Mouse (Mus musculus) kidney, adult 8-10 months (tissue): ENCODE measurements around the gene Rai1.

Experiments
- DNase-seq, 2 experiments: peaks; one replicate each; pipeline ENCODE4 v3.0.0; 2022

Rai1 gene

GRCm38 (mm10) chr11:60104810-60105592 is at the start of gene Rai1:
Rai1 (plus strand) TSS chr11:60105013.
- peak; percentile 86 to 93 for DNase-seq

GRCm38 (mm10) chr11:60056520-60056919 is 48.3 kb upstream of the Rai1 start:
- no peak for DNase-seq

- DNase-seq, result no peak
These were observed 46.8 kb upstream of the Rai1 start for GRCm38 (mm10) chr11:60057987-60058386.

GRCm38 (mm10) chr11:60058441-60058840 is 46.4 kb upstream of the Rai1 start:
- no peak for DNase-seq

GRCm38 (mm10) chr11:60060026-60060425 is 44.8 kb upstream of the Rai1 start:
- no peak for DNase-seq

- DNase-seq, result no peak
These were observed 43.3 kb upstream of the Rai1 start for GRCm38 (mm10) chr11:60061504-60062006.

GRCm38 (mm10) chr11:60065267-60065666 is 39.5 kb upstream of the Rai1 start:
- no peak for DNase-seq

- no peak for DNase-seq
These were observed 37.2 kb upstream of the Rai1 start for GRCm38 (mm10) chr11:60067646-60068045.

- DNase-seq, result no peak
These were observed 36.2 kb upstream of the Rai1 start for GRCm38 (mm10) chr11:60068631-60069030.

GRCm38 (mm10) chr11:60070599-60070998 is 34.2 kb upstream of the Rai1 start:
- DNase-seq, result peak; percentile 38 to 68

- no peak for DNase-seq
These were observed 33.6 kb upstream of the Rai1 start for GRCm38 (mm10) chr11:60071221-60071620.

- no peak for DNase-seq
These were observed 31.7 kb upstream of the Rai1 start for GRCm38 (mm10) chr11:60073121-60073520.

GRCm38 (mm10) chr11:60073936-60074502 is 30.8 kb upstream of the Rai1 start:
- DNase-seq, result peak; percentile 13 to 41

- no peak for DNase-seq
These were observed 28.6 kb upstream of the Rai1 start for GRCm38 (mm10) chr11:60076183-60076582.

- DNase-seq, result peak; percentile 47 to 71
These were observed 28.0 kb upstream of the Rai1 start for GRCm38 (mm10) chr11:60076790-60077189.

GRCm38 (mm10) chr11:60084589-60084988 is 20.2 kb upstream of the Rai1 start:
- peak; percentile 23 to 64 for DNase-seq

- DNase-seq, result no peak
These were observed 18.1 kb upstream of the Rai1 start for GRCm38 (mm10) chr11:60086676-60087075.

GRCm38 (mm10) chr11:60088947-60089346 is 15.9 kb upstream of the Rai1 start:
- no peak for DNase-seq

- DNase-seq, result no peak
These were observed 14.0 kb upstream of the Rai1 start for GRCm38 (mm10) chr11:60090696-60091421.

- no peak for DNase-seq
These were observed 13.4 kb upstream of the Rai1 start for GRCm38 (mm10) chr11:60091422-60091761.

- no peak for DNase-seq
These were observed 11.6 kb upstream of the Rai1 start for GRCm38 (mm10) chr11:60093227-60093626.

- no peak for DNase-seq
These were observed 10.7 kb upstream of the Rai1 start for GRCm38 (mm10) chr11:60093984-60094587.
